In the genomic region with DNA sequence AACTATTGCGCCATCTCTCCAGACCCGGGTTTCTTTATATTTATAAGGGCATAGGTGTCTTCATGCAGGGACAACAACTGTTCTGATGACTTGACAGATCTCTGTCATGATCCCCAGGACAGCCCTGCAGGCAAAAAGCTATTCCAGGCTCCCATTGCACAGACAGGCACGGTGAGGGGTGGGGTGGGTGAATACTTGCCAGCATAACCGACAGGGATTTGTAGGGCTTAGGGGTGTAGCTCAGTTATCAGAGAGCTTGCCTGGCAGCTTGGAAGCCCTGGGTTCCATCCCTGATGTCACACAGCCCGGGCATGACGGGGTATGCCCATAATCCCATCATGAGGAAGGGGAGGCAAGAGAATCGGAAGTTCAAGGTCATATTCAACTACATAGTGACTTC, we compare ENCODE assay signal across 24 mouse cellular contexts. TPM values are rescaled to one million over a fixed set of nuclear protein-coding genes. Genes with fewer than 3 reads are reported as not detected.
DNase-seq lines count a peak whose midpoint lies in the region; ATAC-seq lines count a peak whose summit lies in the region.
"Had no signal": no experiment of that assay in that cellular context is flagged by ENCODE, and none has a peak within 500 bp of the region (broad histone marks: within the 10 kb centered on the region; RNA-seq: fewer than 3 reads in every experiment).

No protein-coding gene starts in this region.

- no peaks in the 10 kb centered on the region for H3K36me3 ChIP-seq in forebrain, embryonic 10.5 days (replicated peaks)
- H3K36me3 ChIP-seq in forebrain, embryonic 13.5 days (ENCODE audit: poor library complexity, severe bottlenecking), result no peaks in the 10 kb centered on the region
- no peaks in the 10 kb centered on the region for H3K36me3 ChIP-seq in kidney, embryonic 15.5 days
- H3K36me3 ChIP-seq in intestine, embryonic 16.5 days (ENCODE audit: control insufficient read depth, insufficient read depth, low read length), result no peaks in the 10 kb centered on the region
- H3K36me3 ChIP-seq in liver, embryonic 15.5 days (replicated peaks), result no peaks in the 10 kb centered on the region
- H3K36me3 ChIP-seq: forebrain, embryonic 15.5 days; midbrain, embryonic 13.5 days; neural tube, embryonic 13.5 days had no signal

- H3K27ac ChIP-seq in forebrain, embryonic 10.5 days, result peak overlapping the region; percentile 44; the same call in 1 of the 2 replicates
- no peak overlapping the region for H3K27ac ChIP-seq in forebrain, embryonic 13.5 days
- no peak overlapping the region for H3K27ac ChIP-seq in kidney, embryonic 15.5 days
- H3K27ac ChIP-seq in intestine, embryonic 16.5 days (ENCODE audit: low read length), result no peak overlapping the region
- peak overlapping the region; percentile 97 for H3K27ac ChIP-seq in liver, embryonic 15.5 days (replicated peaks)
- H3K27ac ChIP-seq: forebrain, embryonic 15.5 days; macrophage; midbrain, embryonic 13.5 days; neural tube, embryonic 13.5 days had no signal

- no peak overlapping the region for H3K4me2 ChIP-seq in forebrain, embryonic 13.5 days
- no peak overlapping the region for H3K4me2 ChIP-seq in kidney, embryonic 15.5 days
- no peak overlapping the region for H3K4me2 ChIP-seq in intestine, embryonic 16.5 days (ENCODE audit: low read depth, low read length)
- peak overlapping the region; percentile 67 for H3K4me2 ChIP-seq in liver, embryonic 15.5 days
- H3K4me2 ChIP-seq: forebrain, embryonic 15.5 days; midbrain, embryonic 13.5 days; neural tube, embryonic 13.5 days had no signal

- no peak overlapping the region for H3K9ac ChIP-seq in forebrain, embryonic 13.5 days
- no peak overlapping the region for H3K9ac ChIP-seq in kidney, embryonic 15.5 days
- no peak overlapping the region for H3K9ac ChIP-seq in intestine, embryonic 16.5 days (ENCODE audit: low read depth, low read length)
- H3K9ac ChIP-seq in liver, embryonic 15.5 days, result peak overlapping the region; percentile 58
- H3K9ac ChIP-seq: forebrain, embryonic 15.5 days; midbrain, embryonic 13.5 days; neural tube, embryonic 13.5 days had no signal

- no peak for DNase-seq in forebrain, embryonic 10.5 days (ENCODE audit: extremely low spot score, low spot score)
- no peak for DNase-seq in kidney, postnatal 10 days
- no peak for DNase-seq in layer of hippocampus, adult 9-10 months (ENCODE audit: low spot score)
- no peak for DNase-seq in layer of hippocampus, adult 11-12 months (ENCODE audit: low spot score)
- DNase-seq: adrenal gland, postnatal 25 days; cerebellum, adult 18-20 months; gastrocnemius, postnatal 25 days; kidney, adult 9 months; kidney, postnatal 4 days; right cerebral cortex, postnatal 25 days had no signal

- WGBS in forebrain, embryonic 10.5 days, result 88% methylated on average over 7 of the region's 7 CpGs
- 91% methylated on average over 7 of the region's 7 CpGs for WGBS in forebrain, embryonic 13.5 days
- 91% methylated on average over 7 of the region's 7 CpGs for WGBS in kidney, embryonic 15.5 days
- WGBS in intestine, embryonic 16.5 days, result 82% methylated on average over 7 of the region's 7 CpGs
- WGBS in liver, embryonic 15.5 days (ENCODE audit: insufficient replicate concordance), result 47% methylated on average over 7 of the region's 7 CpGs

- peaks cover 53% of the 10 kb centered on the region for H3K4me1 ChIP-seq in forebrain, embryonic 10.5 days
- H3K4me1 ChIP-seq in forebrain, embryonic 13.5 days, result peaks cover 32% of the 10 kb centered on the region
- no peaks in the 10 kb centered on the region for H3K4me1 ChIP-seq in kidney, embryonic 15.5 days
- H3K4me1 ChIP-seq in intestine, embryonic 16.5 days (ENCODE audit: control insufficient read depth, insufficient read depth, low read length), result no peaks in the 10 kb centered on the region
- H3K4me1 ChIP-seq in liver, embryonic 15.5 days (replicated peaks), result peaks cover 61% of the 10 kb centered on the region

- ATAC-seq in forebrain, embryonic 13.5 days, result no peak
- peak; percentile 63 for ATAC-seq in kidney, embryonic 15.5 days (replicated peaks; ENCODE audit: low FRiP score)
- ATAC-seq in intestine, embryonic 16.5 days, result peak; percentile 66
- ATAC-seq in liver, embryonic 15.5 days (ENCODE audit: insufficient read depth), result peak; percentile 84
- ATAC-seq: forebrain, embryonic 15.5 days; midbrain, embryonic 13.5 days had no signal

- no peak overlapping the region for H3K4me3 ChIP-seq in forebrain, embryonic 10.5 days
- no peak overlapping the region for H3K4me3 ChIP-seq in forebrain, embryonic 13.5 days
- no peak overlapping the region for H3K4me3 ChIP-seq in kidney, embryonic 15.5 days (replicated peaks)
- H3K4me3 ChIP-seq in intestine, embryonic 16.5 days (ENCODE audit: low read length), result no peak overlapping the region
- H3K4me3 ChIP-seq in liver, embryonic 15.5 days (replicated peaks), result peak overlapping the region; percentile 45
- H3K4me3 ChIP-seq: forebrain, embryonic 15.5 days; midbrain, embryonic 13.5 days; neural tube, embryonic 13.5 days had no signal

- H3K9me3 ChIP-seq in forebrain, embryonic 10.5 days, result no peaks in the 10 kb centered on the region
- no peaks in the 10 kb centered on the region for H3K9me3 ChIP-seq in forebrain, embryonic 13.5 days (replicated peaks)
- H3K9me3 ChIP-seq in kidney, embryonic 15.5 days (replicated peaks), result no peaks in the 10 kb centered on the region
- no peaks in the 10 kb centered on the region for H3K9me3 ChIP-seq in intestine, embryonic 16.5 days (ENCODE audit: control insufficient read depth, low read length)
- H3K9me3 ChIP-seq in liver, embryonic 15.5 days (replicated peaks), result no peaks in the 10 kb centered on the region
- H3K9me3 ChIP-seq: forebrain, embryonic 15.5 days; midbrain, embryonic 13.5 days; neural tube, embryonic 13.5 days had no signal

- peaks cover 30% of the 10 kb centered on the region for H3K27me3 ChIP-seq in forebrain, embryonic 10.5 days (ENCODE audit: poor library complexity, severe bottlenecking)
- H3K27me3 ChIP-seq in forebrain, embryonic 13.5 days, result no peaks in the 10 kb centered on the region
- no peaks in the 10 kb centered on the region for H3K27me3 ChIP-seq in kidney, embryonic 15.5 days
- H3K27me3 ChIP-seq in intestine, embryonic 16.5 days (replicated peaks; ENCODE audit: control insufficient read depth, insufficient read depth, low read length), result no peaks in the 10 kb centered on the region
- 0 out of 2 replicates have a peak, but pooled peaks cover 4% of the 10 kb centered on the region for H3K27me3 ChIP-seq in liver, embryonic 15.5 days
- H3K27me3 ChIP-seq: forebrain, embryonic 15.5 days; neural tube, embryonic 13.5 days had no signal

RNA-seq across cellular contexts. Expression of a gene that starts 42.7 kb away (rescaled TPM):
- 0.10 TPM in 1 of 2 replicates, not detected in the other for polyA plus RNA-seq in forebrain, embryonic 10.5 days (2016; fragmentation: Nextera tagmentation; extraction: Ambion mirVana)
- polyA plus RNA-seq in forebrain, embryonic 13.5 days (2015; fragmentation: Nextera tagmentation; extraction: Ambion mirVana), result 0.10 and 0.15 TPM in 2 replicates
- polyA plus RNA-seq in kidney, embryonic 15.5 days (2015; fragmentation: Nextera tagmentation; extraction: Ambion mirVana), result not detected in 2 replicates
- not detected in 2 replicates for polyA plus RNA-seq in intestine, embryonic 16.5 days (2015; fragmentation: Nextera tagmentation; extraction: Ambion mirVana)
- 0.05 and 0.06 TPM in 2 replicates for polyA plus RNA-seq in liver, embryonic 15.5 days (2015; fragmentation: Nextera tagmentation; extraction: Ambion mirVana)
- polyA plus RNA-seq: heart, embryonic 16.5 days; hindbrain, embryonic 11.5 days; lung, embryonic 16.5 days; macrophage; spleen, adult 2 months; stomach, embryonic 16.5 days; thymus, postnatal 0 days had no signal

RNA-seq across cellular contexts. Expression of a gene that starts 54.3 kb away (rescaled TPM):
- polyA plus RNA-seq in forebrain, embryonic 10.5 days (2016; fragmentation: Nextera tagmentation; extraction: Ambion mirVana), result 15.7 and 16.6 TPM in 2 replicates
- 39.5 and 41.9 TPM in 2 replicates for polyA plus RNA-seq in forebrain, embryonic 13.5 days (2015; fragmentation: Nextera tagmentation; extraction: Ambion mirVana)
- 10.4 and 11.9 TPM in 2 replicates for polyA plus RNA-seq in kidney, embryonic 15.5 days (2015; fragmentation: Nextera tagmentation; extraction: Ambion mirVana)
- polyA plus RNA-seq in intestine, embryonic 16.5 days (2015; fragmentation: Nextera tagmentation; extraction: Ambion mirVana), result 15.0 and 16.6 TPM in 2 replicates
- 136 and 142 TPM in 2 replicates for polyA plus RNA-seq in liver, embryonic 15.5 days (2015; fragmentation: Nextera tagmentation; extraction: Ambion mirVana)

Comparison
In these comparisons a context has a peak if more than half of its experiments do, and no peak if none do; other contexts are left out.
1. H3K27ac ChIP-seq: peak in forebrain, embryonic 10.5 days (single experiment) and liver, embryonic 15.5 days (single experiment); none in forebrain, embryonic 13.5 days (single experiment), kidney, embryonic 15.5 days (single experiment) and intestine, embryonic 16.5 days (single experiment).